Mouse (Mus musculus) lung, adult 2 months (tissue): Measurements from ENCODE around the gene Pgbd1.

Experiments
- CTCF ChIP-seq: fragments of 200-500 bp; IDR thresholded peaks from 2 replicates; pipeline ENCODE4 v1.5.1; 2011; ENCODE audit warnings: mild to moderate bottlenecking, low read length, control low read depth; ENCODE audit not compliant: insufficient read depth
- POLR2A ChIP-seq: fragments of 200-500 bp; IDR thresholded peaks from 2 replicates; pipeline ENCODE4 v1.6.1; 2011; ENCODE audit warnings: low read depth, mild to moderate bottlenecking, control low read depth, low read length, borderline replicate concordance; ENCODE audit errors: extremely low read depth

DNA sequence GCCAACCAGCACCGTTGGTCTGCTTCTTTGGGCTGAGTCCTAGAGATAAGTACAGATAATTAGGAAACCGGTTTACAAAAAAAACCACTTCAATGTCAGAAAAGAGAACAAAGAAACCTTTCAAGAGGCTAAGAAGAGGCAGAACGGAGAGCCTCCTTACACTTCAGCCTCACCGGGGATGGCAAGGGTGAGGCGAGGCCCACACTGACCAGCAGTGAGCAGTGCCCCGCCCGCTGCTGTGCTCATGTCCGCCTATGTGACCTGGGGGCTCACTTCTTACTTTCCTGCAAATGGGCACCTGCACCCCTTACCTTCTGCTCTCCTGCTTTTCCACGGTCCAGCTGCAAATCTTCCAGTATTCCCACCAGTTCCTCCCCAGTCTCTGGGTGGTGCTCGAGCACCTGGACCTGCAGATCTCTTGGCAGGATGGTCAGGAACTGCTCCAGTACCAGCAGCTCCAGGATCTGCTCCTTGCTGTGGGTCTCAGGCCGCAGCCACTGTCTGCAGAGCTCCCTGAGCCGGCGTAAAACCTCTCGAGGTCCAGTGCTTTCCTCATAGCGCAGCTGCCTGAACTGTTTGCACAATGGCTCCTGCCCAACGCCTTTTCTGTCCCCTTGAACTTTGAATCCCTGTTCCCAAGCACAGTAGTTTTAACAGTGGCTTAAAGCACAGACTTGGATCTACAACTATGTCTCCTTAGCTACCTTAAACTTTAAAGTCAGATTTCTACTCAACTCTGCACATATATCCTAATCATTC lies 7.2 kb upstream of the Pgbd1 start:
- TF ChIP-seq CTCF (no peak), POLR2A (no peak)
